Mouse (Mus musculus): ENCODE data around the gene Gmppa. TPM values are rescaled to one million over a fixed set of nuclear protein-coding genes. Genes with fewer than 3 reads are reported as not detected.

Gene Gmppa
- polyA plus RNA-seq, 1 experiment, result 12.7 TPM

- no peak overlapping the region for H3K4me3 ChIP-seq (replicated peaks)
- H3K27me3 ChIP-seq (ENCODE audit: control insufficient read depth), result no peaks in the 10 kb centered on the region
- H3K36me3 ChIP-seq (ENCODE audit: control insufficient read depth), result no peaks in the 10 kb centered on the region
- H3K9me3 ChIP-seq (ENCODE audit: control insufficient read depth, low read length), result no peaks in the 10 kb centered on the region
- TF ChIP-seq TAL1 (IDR thresholded peaks at IDR 0.05; ENCODE audit: low read length) (no peak), GATA1 (IDR thresholded peaks at IDR 0.05; ENCODE audit: low read length) (no peak)
- peaks cover 2% of the 10 kb centered on the region; the same call in 1 of the 2 replicates for H3K4me1 ChIP-seq (ENCODE audit: control insufficient read depth)
These were observed 35.8 kb upstream of the Gmppa start for GRCm38 (mm10) chr1:75399755-75400492.

GRCm38 (mm10) chr1:75400493-75401115, 35.1 kb upstream of the Gmppa start:
- no peaks in the 10 kb centered on the region for H3K9me3 ChIP-seq (ENCODE audit: control insufficient read depth, low read length)
- H3K4me3 ChIP-seq (replicated peaks), result no peak overlapping the region
- TF ChIP-seq TAL1 (IDR thresholded peaks at IDR 0.05; ENCODE audit: low read length) (no peak), GATA1 (IDR thresholded peaks at IDR 0.05; ENCODE audit: low read length) (no peak)
- H3K4me1 ChIP-seq (ENCODE audit: control insufficient read depth), result peaks cover 2% of the 10 kb centered on the region; the same call in 1 of the 2 replicates
- H3K36me3 ChIP-seq (ENCODE audit: control insufficient read depth), result no peaks in the 10 kb centered on the region
- H3K27me3 ChIP-seq (ENCODE audit: control insufficient read depth), result no peaks in the 10 kb centered on the region

- no peaks in the 10 kb centered on the region for H3K36me3 ChIP-seq (ENCODE audit: control insufficient read depth)
- no peaks in the 10 kb centered on the region for H3K4me1 ChIP-seq (ENCODE audit: control insufficient read depth)
- H3K9me3 ChIP-seq (ENCODE audit: control insufficient read depth, low read length), result no peaks in the 10 kb centered on the region
- no peaks in the 10 kb centered on the region for H3K27me3 ChIP-seq (ENCODE audit: control insufficient read depth)
- no peak overlapping the region for H3K4me3 ChIP-seq (replicated peaks)
- TF ChIP-seq TAL1 (IDR thresholded peaks at IDR 0.05; ENCODE audit: low read length) (no peak), GATA1 (IDR thresholded peaks at IDR 0.05; ENCODE audit: low read length) (no peak)
These were observed 30.2 kb upstream of the Gmppa start for GRCm38 (mm10) chr1:75405547-75405946.

- Histone ChIP-seq H3K4me1 (ENCODE audit: control insufficient read depth) (no peaks in the 10 kb centered on the region), H3K4me3 (replicated peaks) (no peak overlapping the region), H3K27me3 (ENCODE audit: control insufficient read depth) (no peaks in the 10 kb centered on the region), H3K36me3 (ENCODE audit: control insufficient read depth) (no peaks in the 10 kb centered on the region), H3K9me3 (ENCODE audit: control insufficient read depth, low read length) (no peaks in the 10 kb centered on the region)
- TF ChIP-seq GATA1 (IDR thresholded peaks at IDR 0.05; ENCODE audit: low read length), result no peak
- no peak for TF ChIP-seq TAL1 (IDR thresholded peaks at IDR 0.05; ENCODE audit: low read length)
These were observed 29.6 kb upstream of the Gmppa start for GRCm38 (mm10) chr1:75406173-75406572.

- no peaks in the 10 kb centered on the region for H3K36me3 ChIP-seq (ENCODE audit: control insufficient read depth)
- no peak for TF ChIP-seq TAL1 (IDR thresholded peaks at IDR 0.05; ENCODE audit: low read length)
- TF ChIP-seq GATA1 (IDR thresholded peaks at IDR 0.05; ENCODE audit: low read length), result no peak
- H3K27me3 ChIP-seq (ENCODE audit: control insufficient read depth), result no peaks in the 10 kb centered on the region
These were observed 28.7 kb upstream of the Gmppa start for GRCm38 (mm10) chr1:75407056-75407455.

GRCm38 (mm10) chr1:75408210-75408609, 27.5 kb upstream of the Gmppa start:
- H3K36me3 ChIP-seq (ENCODE audit: control insufficient read depth), result no peaks in the 10 kb centered on the region
- H3K27me3 ChIP-seq (ENCODE audit: control insufficient read depth), result no peaks in the 10 kb centered on the region
- H3K4me3 ChIP-seq (replicated peaks), result no peak overlapping the region
- no peaks in the 10 kb centered on the region for H3K9me3 ChIP-seq (ENCODE audit: control insufficient read depth, low read length)
- H3K4me1 ChIP-seq (ENCODE audit: control insufficient read depth), result no peaks in the 10 kb centered on the region
- TF ChIP-seq GATA1 (IDR thresholded peaks at IDR 0.05; ENCODE audit: low read length) (no peak), TAL1 (IDR thresholded peaks at IDR 0.05; ENCODE audit: low read length) (no peak)

More at GRCm38 (mm10) chr1:75407056-75407455, 28.7 kb upstream of the Gmppa start:
- Histone ChIP-seq H3K9me3 (ENCODE audit: control insufficient read depth, low read length) (no peaks in the 10 kb centered on the region), H3K4me3 (replicated peaks) (no peak overlapping the region), H3K4me1 (ENCODE audit: control insufficient read depth) (no peaks in the 10 kb centered on the region)

- H3K4me1 ChIP-seq (ENCODE audit: control insufficient read depth), result no peaks in the 10 kb centered on the region
- no peak overlapping the region for H3K4me3 ChIP-seq (replicated peaks)
- H3K9me3 ChIP-seq (ENCODE audit: control insufficient read depth, low read length), result no peaks in the 10 kb centered on the region
- no peaks in the 10 kb centered on the region for H3K36me3 ChIP-seq (ENCODE audit: control insufficient read depth)
- no peak for TF ChIP-seq GATA1 (IDR thresholded peaks at IDR 0.05; ENCODE audit: low read length)
- TF ChIP-seq TAL1 (IDR thresholded peaks at IDR 0.05; ENCODE audit: low read length), result no peak
- no peaks in the 10 kb centered on the region for H3K27me3 ChIP-seq (ENCODE audit: control insufficient read depth)
These were observed 25.8 kb upstream of the Gmppa start for GRCm38 (mm10) chr1:75409950-75410349.

- Histone ChIP-seq H3K4me3 (replicated peaks) (no peak overlapping the region), H3K4me1 (ENCODE audit: control insufficient read depth) (no peaks in the 10 kb centered on the region), H3K27me3 (ENCODE audit: control insufficient read depth) (no peaks in the 10 kb centered on the region), H3K9me3 (ENCODE audit: control insufficient read depth, low read length) (no peaks in the 10 kb centered on the region), H3K36me3 (ENCODE audit: control insufficient read depth) (no peaks in the 10 kb centered on the region)
- TF ChIP-seq TAL1 (IDR thresholded peaks at IDR 0.05; ENCODE audit: low read length), result no peak
- no peak for TF ChIP-seq GATA1 (IDR thresholded peaks at IDR 0.05; ENCODE audit: low read length)
These were observed 23.5 kb upstream of the Gmppa start for GRCm38 (mm10) chr1:75412196-75412595.

- no peaks in the 10 kb centered on the region for H3K9me3 ChIP-seq (ENCODE audit: control insufficient read depth, low read length)
- no peaks in the 10 kb centered on the region for H3K4me1 ChIP-seq (ENCODE audit: control insufficient read depth)
- H3K36me3 ChIP-seq (ENCODE audit: control insufficient read depth), result no peaks in the 10 kb centered on the region
- H3K4me3 ChIP-seq (replicated peaks), result no peak overlapping the region
- no peaks in the 10 kb centered on the region for H3K27me3 ChIP-seq (ENCODE audit: control insufficient read depth)
- TF ChIP-seq GATA1 (IDR thresholded peaks at IDR 0.05; ENCODE audit: low read length), result no peak
- TF ChIP-seq TAL1 (IDR thresholded peaks at IDR 0.05; ENCODE audit: low read length), result no peak
These were observed 22.0 kb upstream of the Gmppa start for GRCm38 (mm10) chr1:75413749-75414148.
